Mouse (Mus musculus): ENCODE data around the gene Misp. TPM values are rescaled to one million over a fixed set of nuclear protein-coding genes. Genes with fewer than 3 reads are reported as not detected.
A peak's percentile ranks its signal among the peaks of the same experiment; 100 is the strongest.

Gene Misp
- total and polyA plus RNA-seq, 2 experiments = 0.18 to 0.51 TPM

- Histone ChIP-seq H3K27ac (replicated peaks; ENCODE audit: insufficient read depth, low read depth, low read length) (no peak overlapping the region), H3K36me3 (ENCODE audit: control insufficient read depth, insufficient read depth, low read length) (peaks cover 9% of the 10 kb centered on the region), H3K9ac (ENCODE audit: low read depth, low read length) (no peak overlapping the region), H3K79me2 (ENCODE audit: control insufficient read depth, insufficient read depth, low read length) (no peaks in the 10 kb centered on the region), H3K27me3 (ENCODE audit: control insufficient read depth, insufficient read depth, low read length) (no peaks in the 10 kb centered on the region), H3K4me3 (ENCODE audit: insufficient read depth, low read depth, low read length) (no peak overlapping the region), H3K4me1 (ENCODE audit: control insufficient read depth, insufficient read depth, low read length) (no peaks in the 10 kb centered on the region; the same call in 1 of the 2 replicates)
- DNase-seq (ENCODE audit: extremely low read depth, low read depth, low spot score) = peak; percentile 40
- 47% methylated on average over 19 of the region's 19 CpGs for WGBS
- TF ChIP-seq CTCF (IDR thresholded peaks at IDR 0.05; ENCODE audit: low read depth, low read length) = peak; percentile 83
- TF ChIP-seq POLR2A (IDR thresholded peaks at IDR 0.05; ENCODE audit: extremely low read depth, insufficient read depth, low read length) = no peak
These were observed 45.1 kb downstream of the Misp start for GRCm38 (mm10) chr10:79865801-79866295.

GRCm38 (mm10) chr10:79866601-79867000, 45.8 kb downstream of the Misp start:
- Histone ChIP-seq H3K27ac (replicated peaks; ENCODE audit: insufficient read depth, low read depth, low read length) (no peak overlapping the region), H3K4me3 (ENCODE audit: insufficient read depth, low read depth, low read length) (no peak overlapping the region), H3K27me3 (ENCODE audit: control insufficient read depth, insufficient read depth, low read length) (no peaks in the 10 kb centered on the region), H3K9ac (ENCODE audit: low read depth, low read length) (no peak overlapping the region), H3K36me3 (ENCODE audit: control insufficient read depth, insufficient read depth, low read length) (peaks cover 4% of the 10 kb centered on the region; the same call in 1 of the 2 replicates), H3K79me2 (ENCODE audit: control insufficient read depth, insufficient read depth, low read length) (no peaks in the 10 kb centered on the region), H3K4me1 (ENCODE audit: control insufficient read depth, insufficient read depth, low read length) (no peaks in the 10 kb centered on the region; the same call in 1 of the 2 replicates)
- WGBS = 89% methylated on average over 11 of the region's 11 CpGs
- no peak for TF ChIP-seq POLR2A (IDR thresholded peaks at IDR 0.05; ENCODE audit: extremely low read depth, insufficient read depth, low read length)
- no peak for TF ChIP-seq CTCF (IDR thresholded peaks at IDR 0.05; ENCODE audit: low read depth, low read length)
- no peak for DNase-seq (ENCODE audit: extremely low read depth, low read depth, low spot score)

GRCm38 (mm10) chr10:79871845-79872244, 51.1 kb downstream of the Misp start:
- no peak overlapping the region for H3K27ac ChIP-seq (replicated peaks; ENCODE audit: insufficient read depth, low read depth, low read length)
- 88% methylated on average over 8 of the region's 8 CpGs for WGBS
- TF ChIP-seq POLR2A (IDR thresholded peaks at IDR 0.05; ENCODE audit: extremely low read depth, insufficient read depth, low read length) (no peak), CTCF (IDR thresholded peaks at IDR 0.05; ENCODE audit: low read depth, low read length) (no peak)

GRCm38 (mm10) chr10:79872862-79873261, 52.1 kb downstream of the Misp start:
- 59% methylated on average over 3 of the region's 3 CpGs for WGBS
- no peaks in the 10 kb centered on the region for H3K36me3 ChIP-seq (ENCODE audit: control insufficient read depth, insufficient read depth, low read length)
- H3K4me3 ChIP-seq (ENCODE audit: insufficient read depth, low read depth, low read length) = no peak overlapping the region

More at GRCm38 (mm10) chr10:79871845-79872244, 51.1 kb downstream of the Misp start:
- no peaks in the 10 kb centered on the region for H3K79me2 ChIP-seq (ENCODE audit: control insufficient read depth, insufficient read depth, low read length)
- no peak for DNase-seq (ENCODE audit: extremely low read depth, low read depth, low spot score)
- no peak overlapping the region for H3K4me3 ChIP-seq (ENCODE audit: insufficient read depth, low read depth, low read length)
- H3K36me3 ChIP-seq (ENCODE audit: control insufficient read depth, insufficient read depth, low read length) = no peaks in the 10 kb centered on the region
- 0 out of 2 replicates have a peak, but pooled peaks cover 1% of the 10 kb centered on the region for H3K4me1 ChIP-seq (ENCODE audit: control insufficient read depth, insufficient read depth, low read length)
- H3K27me3 ChIP-seq (ENCODE audit: control insufficient read depth, insufficient read depth, low read length) = peaks cover 4% of the 10 kb centered on the region; the same call in 1 of the 2 replicates
- H3K9ac ChIP-seq (ENCODE audit: low read depth, low read length) = no peak overlapping the region

GRCm38 (mm10) chr10:79873313-79873712, 52.5 kb downstream of the Misp start:
- Histone ChIP-seq H3K9ac (ENCODE audit: low read depth, low read length) (no peak overlapping the region), H3K36me3 (ENCODE audit: control insufficient read depth, insufficient read depth, low read length) (no peaks in the 10 kb centered on the region), H3K4me3 (ENCODE audit: insufficient read depth, low read depth, low read length) (no peak overlapping the region), H3K4me1 (ENCODE audit: control insufficient read depth, insufficient read depth, low read length) (peaks cover 3% of the 10 kb centered on the region), H3K79me2 (ENCODE audit: control insufficient read depth, insufficient read depth, low read length) (no peaks in the 10 kb centered on the region), H3K27me3 (ENCODE audit: control insufficient read depth, insufficient read depth, low read length) (peaks cover 4% of the 10 kb centered on the region; the same call in 1 of the 2 replicates), H3K27ac (replicated peaks; ENCODE audit: insufficient read depth, low read depth, low read length) (no peak overlapping the region)
- TF ChIP-seq CTCF (IDR thresholded peaks at IDR 0.05; ENCODE audit: low read depth, low read length) (no peak), POLR2A (IDR thresholded peaks at IDR 0.05; ENCODE audit: extremely low read depth, insufficient read depth, low read length) (no peak)
- no peak for DNase-seq (ENCODE audit: extremely low read depth, low read depth, low spot score)
- WGBS = 54% methylated on average over 6 of the region's 6 CpGs

More at GRCm38 (mm10) chr10:79872862-79873261, 52.1 kb downstream of the Misp start:
- DNase-seq (ENCODE audit: extremely low read depth, low read depth, low spot score) = no peak
- TF ChIP-seq CTCF (IDR thresholded peaks at IDR 0.05; ENCODE audit: low read depth, low read length) = no peak
- TF ChIP-seq POLR2A (IDR thresholded peaks at IDR 0.05; ENCODE audit: extremely low read depth, insufficient read depth, low read length) = no peak
- 0 out of 2 replicates have a peak, but pooled peaks cover 1% of the 10 kb centered on the region for H3K4me1 ChIP-seq (ENCODE audit: control insufficient read depth, insufficient read depth, low read length)
- no peaks in the 10 kb centered on the region for H3K79me2 ChIP-seq (ENCODE audit: control insufficient read depth, insufficient read depth, low read length)
- H3K9ac ChIP-seq (ENCODE audit: low read depth, low read length) = no peak overlapping the region
- no peak overlapping the region for H3K27ac ChIP-seq (replicated peaks; ENCODE audit: insufficient read depth, low read depth, low read length)
- H3K27me3 ChIP-seq (ENCODE audit: control insufficient read depth, insufficient read depth, low read length) = peaks cover 4% of the 10 kb centered on the region; the same call in 1 of the 2 replicates

GRCm38 (mm10) chr10:79873715-79874289, 53.0 kb downstream of the Misp start:
- Histone ChIP-seq H3K27me3 (ENCODE audit: control insufficient read depth, insufficient read depth, low read length) (peaks cover 4% of the 10 kb centered on the region; the same call in 1 of the 2 replicates), H3K9ac (ENCODE audit: low read depth, low read length) (peak overlapping the region; percentile 37; the same call in 1 of the 2 replicates), H3K27ac (replicated peaks; ENCODE audit: insufficient read depth, low read depth, low read length) (no peak overlapping the region), H3K79me2 (ENCODE audit: control insufficient read depth, insufficient read depth, low read length) (no peaks in the 10 kb centered on the region), H3K4me1 (ENCODE audit: control insufficient read depth, insufficient read depth, low read length) (peaks cover 4% of the 10 kb centered on the region), H3K4me3 (ENCODE audit: insufficient read depth, low read depth, low read length) (peak overlapping the region; percentile 55; the same call in 1 of the 2 replicates), H3K36me3 (ENCODE audit: control insufficient read depth, insufficient read depth, low read length) (no peaks in the 10 kb centered on the region)
- TF ChIP-seq POLR2A (IDR thresholded peaks at IDR 0.05; ENCODE audit: extremely low read depth, insufficient read depth, low read length) (no peak), CTCF (IDR thresholded peaks at IDR 0.05; ENCODE audit: low read depth, low read length) (no peak)
- 7% methylated on average over 26 of the region's 26 CpGs for WGBS
- no peak for DNase-seq (ENCODE audit: extremely low read depth, low read depth, low spot score)

Measured in liver, adult 2 months (tissue).